Mouse (Mus musculus): ENCODE measurements around the gene Dnaic2. TPM values are rescaled to one million over a fixed set of nuclear protein-coding genes. Genes with fewer than 3 reads are reported as not detected.

The Dnaic2 gene
- 0.25 and 0.48 TPM in 2 replicates for polyA plus RNA-seq (2012; rRNA removed; ENCODE audit: low replicate concordance)

DNA sequence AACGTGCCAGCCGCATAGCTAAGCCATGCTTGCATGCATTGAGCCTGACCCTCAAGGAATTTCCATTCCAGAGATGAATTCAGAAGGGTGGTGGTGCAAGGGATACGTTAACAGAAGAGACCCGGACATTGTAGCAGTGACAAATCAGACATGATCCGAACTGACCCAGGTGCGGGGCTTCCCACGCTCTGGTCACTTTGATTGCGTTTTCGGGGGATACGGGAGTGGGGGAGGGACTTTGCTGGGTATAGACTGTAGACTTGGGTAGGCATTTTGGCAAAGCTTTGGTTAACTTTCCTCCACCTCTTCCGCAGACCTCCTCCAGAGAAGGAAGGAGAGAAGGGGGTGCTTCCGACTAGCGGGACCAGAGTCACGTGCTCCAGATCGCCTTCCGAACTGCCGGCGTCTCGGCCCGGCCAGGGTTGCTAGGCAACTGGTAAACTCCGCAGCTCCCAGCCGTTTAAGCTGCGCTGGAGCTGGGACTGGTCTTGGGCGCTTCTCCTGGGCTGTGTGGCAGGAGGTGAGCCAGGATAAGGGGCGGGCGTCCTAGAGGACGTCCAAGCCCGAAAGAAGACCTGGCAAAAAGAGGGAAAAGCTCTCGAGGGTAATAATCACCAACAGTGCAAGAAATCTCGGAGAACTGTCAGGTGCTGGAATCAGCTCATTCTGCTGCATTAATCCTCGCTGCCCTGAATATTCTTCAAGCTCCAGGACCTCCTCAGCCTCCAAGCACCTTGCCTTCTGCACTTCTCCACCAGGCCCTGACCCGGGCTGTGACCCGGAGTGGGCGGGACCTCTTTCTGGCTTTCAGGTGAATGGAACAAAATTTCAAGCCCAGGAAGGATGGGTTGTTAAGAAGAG lies at the start of gene Dnaic2:
TSS of gene Dnaic2 (plus strand) at position 444 of the 861 bp plus-strand sequence.

DNA sequence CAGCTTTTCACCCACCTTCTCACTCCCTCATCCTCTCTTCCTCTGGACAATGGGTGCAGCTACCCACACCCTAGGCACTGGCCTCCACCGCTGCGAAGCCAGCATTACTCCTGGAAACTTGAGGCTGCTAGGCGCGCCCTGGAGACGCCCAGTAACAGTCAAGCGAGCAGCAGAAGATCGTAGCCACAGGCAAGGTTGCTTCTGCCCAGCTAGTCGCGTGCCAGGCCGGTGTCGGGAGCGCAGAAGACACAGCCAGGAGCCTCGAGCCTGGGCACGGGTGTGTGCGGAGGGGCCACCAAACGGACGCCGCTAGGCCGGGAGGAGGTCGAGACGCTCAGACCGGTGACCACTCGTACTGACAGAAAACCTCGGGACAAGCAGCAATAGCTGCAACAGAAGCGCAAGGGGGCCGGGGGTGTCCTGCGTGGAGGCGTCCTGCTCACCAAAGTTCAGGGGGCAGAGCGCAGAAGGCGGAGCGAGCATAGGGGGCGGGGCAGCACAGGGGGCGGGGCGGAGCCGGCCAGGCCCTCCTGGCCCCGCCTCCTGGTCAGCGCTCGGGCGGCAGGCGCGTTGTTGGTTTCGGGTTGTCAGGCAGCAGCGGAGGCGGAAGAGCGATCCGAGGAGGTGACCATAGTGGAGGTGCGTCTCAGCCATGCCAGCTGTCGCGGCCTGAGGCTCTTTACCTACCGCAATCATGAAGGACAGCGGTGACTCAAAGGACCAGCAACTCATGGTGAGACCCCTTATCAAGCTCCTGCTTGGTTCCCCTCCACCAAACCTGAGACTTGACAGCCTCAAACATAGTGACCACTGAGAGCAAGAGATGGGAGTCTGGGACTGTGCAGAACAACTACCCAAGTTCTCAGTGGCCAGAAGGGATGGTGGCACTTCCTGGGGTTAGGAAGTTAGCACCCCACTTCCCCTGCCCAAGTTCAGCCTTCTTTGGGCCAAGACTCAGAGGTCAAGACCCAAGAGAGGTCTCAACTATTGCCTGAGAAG lies 37.9 kb downstream of the Dnaic2 start, which contains the start of gene Kif19a:
TSS of gene Kif19a (plus strand) at position 569 of the 999 bp plus-strand sequence.

GRCm38 (mm10) chr11:114795848-114796322 lies 68.7 kb downstream of the Dnaic2 start, which contains the start of gene Btbd17:
Btbd17 (minus strand) TSS chr11:114795945.

DNA sequence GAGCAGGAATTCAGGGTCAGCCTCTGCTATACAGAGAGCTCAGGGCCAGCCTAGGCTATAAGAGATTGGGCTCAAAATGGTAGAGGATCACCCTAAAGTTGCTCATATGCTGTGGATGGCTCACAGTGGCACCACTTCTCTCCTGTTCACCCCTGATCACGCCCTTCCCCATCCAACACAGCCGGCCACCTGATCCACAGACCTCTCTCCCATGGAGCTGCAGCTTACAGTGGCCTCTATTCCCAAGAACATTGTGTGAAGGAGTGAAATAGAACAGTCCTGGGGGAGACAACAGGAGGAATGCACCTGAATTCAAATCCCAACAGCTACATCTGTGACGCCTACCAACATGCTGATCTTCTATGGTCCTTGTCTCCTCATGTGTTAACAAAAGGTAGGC lies 71.4 kb downstream of the Dnaic2 start, which contains the start of gene Gpr142:
TSS of gene Gpr142 (plus strand) at position 301 of the 400 bp plus-strand sequence.

Other genes with a start within 250 kb of the Dnaic2 start
- 74.7 and 81.8 TPM in 2 replicates for gene Rpl38, start 58.9 kb upstream of the Dnaic2 start, polyA plus RNA-seq (2012; rRNA removed; ENCODE audit: low replicate concordance)
- gene Ttyh2, start 52.0 kb upstream of the Dnaic2 start, polyA plus RNA-seq (2012; rRNA removed; ENCODE audit: low replicate concordance): 67.9 and 109 TPM in 2 replicates
- 1.0 and 1.2 TPM in 2 replicates for gene Kif19a, start 38.0 kb downstream of the Dnaic2 start, polyA plus RNA-seq (2012; rRNA removed; ENCODE audit: low replicate concordance)
- gene Btbd17, start 68.5 kb downstream of the Dnaic2 start, polyA plus RNA-seq (2012; rRNA removed; ENCODE audit: low replicate concordance): 0.49 and 0.71 TPM in 2 replicates
- gene Gpr142, start 71.5 kb downstream of the Dnaic2 start, polyA plus RNA-seq (2012; rRNA removed; ENCODE audit: low replicate concordance): 0.25 and 0.57 TPM in 2 replicates
- 2.5 and 4.5 TPM in 2 replicates for gene Gprc5c, start 123.7 kb downstream of the Dnaic2 start, polyA plus RNA-seq (2012; rRNA removed; ENCODE audit: low replicate concordance)
- 0.70 and 0.88 TPM in 2 replicates for gene Cd300a, start 162.6 kb downstream of the Dnaic2 start, polyA plus RNA-seq (2012; rRNA removed; ENCODE audit: low replicate concordance)
- 0.16 and 0.24 TPM in 2 replicates for gene Cd300lb, start 207.0 kb downstream of the Dnaic2 start, polyA plus RNA-seq (2012; rRNA removed; ENCODE audit: low replicate concordance)
- gene Cd300c, start 241.7 kb downstream of the Dnaic2 start, polyA plus RNA-seq (2012; rRNA removed; ENCODE audit: low replicate concordance): 0.18 and 0.83 TPM in 2 replicates

All from duodenum, adult 2 months (tissue).